Mouse (Mus musculus): Measurements from ENCODE around the gene Pclo. TPM values are rescaled to one million over a fixed set of nuclear protein-coding genes. Genes with fewer than 3 reads are reported as not detected.

The Pclo gene
- polyA plus RNA-seq, 1 experiment, result not detected

- TF ChIP-seq GATA1 (IDR thresholded peaks at IDR 0.05; ENCODE audit: low read length), result no peak
These were observed 126.5 kb downstream of the Pclo start for GRCm38 (mm10) chr5:14641260-14641659.

GRCm38 (mm10) chr5:14645856-14646255, 131.1 kb downstream of the Pclo start:
- TF ChIP-seq GATA1 (IDR thresholded peaks at IDR 0.05; ENCODE audit: low read length), result no peak

- no peak for TF ChIP-seq GATA1 (IDR thresholded peaks at IDR 0.05; ENCODE audit: low read length)
These were observed 145.9 kb downstream of the Pclo start for GRCm38 (mm10) chr5:14660637-14661036.

GRCm38 (mm10) chr5:14662180-14662579, 147.5 kb downstream of the Pclo start:
- no peak for TF ChIP-seq GATA1 (IDR thresholded peaks at IDR 0.05; ENCODE audit: low read length)

GRCm38 (mm10) chr5:14662603-14663002, 147.9 kb downstream of the Pclo start:
- no peak for TF ChIP-seq GATA1 (IDR thresholded peaks at IDR 0.05; ENCODE audit: low read length)

GRCm38 (mm10) chr5:14680419-14680818, 165.7 kb downstream of the Pclo start:
- no peak for TF ChIP-seq GATA1 (IDR thresholded peaks at IDR 0.05; ENCODE audit: low read length)

GRCm38 (mm10) chr5:14691995-14692394, 177.3 kb downstream of the Pclo start:
- TF ChIP-seq GATA1 (IDR thresholded peaks at IDR 0.05; ENCODE audit: low read length), result no peak

- TF ChIP-seq GATA1 (IDR thresholded peaks at IDR 0.05; ENCODE audit: low read length), result no peak
These were observed 182.0 kb downstream of the Pclo start for GRCm38 (mm10) chr5:14696745-14697144.

GRCm38 (mm10) chr5:14700900-14701299, 186.2 kb downstream of the Pclo start:
- TF ChIP-seq GATA1 (IDR thresholded peaks at IDR 0.05; ENCODE audit: low read length), result no peak

- no peak for TF ChIP-seq GATA1 (IDR thresholded peaks at IDR 0.05; ENCODE audit: low read length)
These were observed 190.7 kb downstream of the Pclo start for GRCm38 (mm10) chr5:14705423-14705822.

- no peak for TF ChIP-seq GATA1 (IDR thresholded peaks at IDR 0.05; ENCODE audit: low read length)
These were observed 192.6 kb downstream of the Pclo start for GRCm38 (mm10) chr5:14707311-14707710.

GRCm38 (mm10) chr5:14723576-14723975, 208.9 kb downstream of the Pclo start:
- no peak for TF ChIP-seq GATA1 (IDR thresholded peaks at IDR 0.05; ENCODE audit: low read length)

- TF ChIP-seq GATA1 (IDR thresholded peaks at IDR 0.05; ENCODE audit: low read length), result no peak
These were observed 214.0 kb downstream of the Pclo start for GRCm38 (mm10) chr5:14728676-14729253.

GRCm38 (mm10) chr5:14750882-14751281, 236.2 kb downstream of the Pclo start:
- no peak for TF ChIP-seq GATA1 (IDR thresholded peaks at IDR 0.05; ENCODE audit: low read length)

GRCm38 (mm10) chr5:14766686-14767085, 252.0 kb downstream of the Pclo start:
- TF ChIP-seq GATA1 (IDR thresholded peaks at IDR 0.05; ENCODE audit: low read length), result no peak

- TF ChIP-seq GATA1 (IDR thresholded peaks at IDR 0.05; ENCODE audit: low read length), result no peak
These were observed 267.8 kb downstream of the Pclo start for GRCm38 (mm10) chr5:14782362-14783082.

GRCm38 (mm10) chr5:14793891-14794290, 279.2 kb downstream of the Pclo start:
- TF ChIP-seq GATA1 (IDR thresholded peaks at IDR 0.05; ENCODE audit: low read length), result no peak

All from G1E-ER4 (cell line).